Mouse (Mus musculus) testis, adult 2 months (tissue): Measurements from ENCODE around the gene Olfr212. TPM values are rescaled to one million over a fixed set of nuclear protein-coding genes. Genes with fewer than 3 reads are reported as not detected.

Experiments
- H3K27ac ChIP-seq: fragments of 200-500 bp; 2 replicates; pipeline ENCODE4 v1.5.1; 2012; ENCODE audit warnings: low read depth, low read length; ENCODE audit not compliant: control insufficient read depth, insufficient read depth
- H3K27me3 ChIP-seq: fragments of 200-500 bp; 2 replicates; pipeline ENCODE4 v1.6.1; 2012; ENCODE audit warnings: mild to moderate bottlenecking, low read length, moderate library complexity; ENCODE audit not compliant: control insufficient read depth, insufficient read depth
- H3K36me3 ChIP-seq: fragments of 200-500 bp; 2 replicates; pipeline ENCODE4 v1.6.1; 2012; ENCODE audit warnings: mild to moderate bottlenecking, low read length; ENCODE audit not compliant: control insufficient read depth, insufficient read depth
- H3K4me1 ChIP-seq: fragments of 200-500 bp; 2 replicates; pipeline ENCODE4 v1.6.1; 2012; ENCODE audit warnings: low read length; ENCODE audit not compliant: control insufficient read depth, insufficient read depth
- H3K4me3 ChIP-seq: fragments of 200-500 bp; 2 replicates; pipeline ENCODE4 v1.5.1; 2012; ENCODE audit warnings: low read depth, mild to moderate bottlenecking, low read length, moderate library complexity, mixed read lengths; ENCODE audit not compliant: control insufficient read depth
- CTCF ChIP-seq: fragments of 200-500 bp; IDR thresholded peaks from 2 replicates; pipeline ENCODE4 v1.5.1; 2012; ENCODE audit warnings: low read depth, mild to moderate bottlenecking, inconsistent platforms, low read length, moderate library complexity; ENCODE audit not compliant: control insufficient read depth, insufficient read depth, insufficient replicate concordance
- POLR2A ChIP-seq: fragments of 200-500 bp; IDR thresholded peaks from 2 replicates; pipeline ENCODE4 v1.6.1; 2012; ENCODE audit warnings: low read depth, mild to moderate bottlenecking, inconsistent platforms, low read length, moderate library complexity; ENCODE audit not compliant: control insufficient read depth
- polyA plus RNA-seq: library from polyadenylated mRNA; depleted of rRNA; stranded (reverse); fragments of >200 nt; gene quantifications from 2 replicates; pipeline ENCODE4 v1.2.3, GENCODE M21; 2012; rRNA removed

Gene Olfr212
- polyA plus RNA-seq, 1 experiment = 2.9 TPM

DNA sequence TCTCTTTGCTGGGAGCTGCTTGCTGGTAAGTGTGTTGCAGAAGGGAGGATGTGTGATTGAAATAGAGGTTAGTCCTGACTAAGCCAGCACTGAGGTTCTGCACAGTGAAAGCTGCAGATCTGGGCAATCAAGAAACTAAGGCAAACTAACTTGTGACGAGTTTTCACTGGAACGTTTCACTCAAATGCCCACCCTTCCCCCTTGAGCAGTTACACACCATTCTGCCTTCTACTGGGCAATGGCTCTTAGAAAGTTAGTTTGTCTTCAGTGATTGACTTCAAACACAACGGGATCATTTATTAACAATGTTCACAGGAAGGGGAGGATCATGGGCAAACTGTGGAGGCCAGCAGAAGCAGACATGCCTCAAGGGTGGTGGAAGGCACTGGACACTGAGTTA lies 48.6 kb downstream of the Olfr212 start:
- Histone ChIP-seq H3K36me3 (no peaks in the 10 kb centered on the region), H3K4me3 (no peak overlapping the region), H3K27me3 (no peaks in the 10 kb centered on the region), H3K4me1 (no peaks in the 10 kb centered on the region), H3K27ac (no peak overlapping the region)
- TF ChIP-seq CTCF (no peak), POLR2A (no peak)

Other genes with a start within 250 kb of the Olfr212 start
- gene Zfand4, start 242.3 kb upstream of the Olfr212 start, polyA plus RNA-seq = 108 and 157 TPM in 2 replicates
- gene March8, start 168.5 kb upstream of the Olfr212 start, polyA plus RNA-seq = 19.2 and 20.0 TPM in 2 replicates
- gene Alox5, start 45.3 kb upstream of the Olfr212 start, polyA plus RNA-seq = 2.2 and 3.5 TPM in 2 replicates
- not detected in 2 replicates for gene Olfr211, start 17.4 kb upstream of the Olfr212 start, polyA plus RNA-seq
- gene Olfr213, start 31.9 kb downstream of the Olfr212 start, polyA plus RNA-seq = not detected in 2 replicates
- gene Gm5580, start 44.6 kb downstream of the Olfr212 start, polyA plus RNA-seq = 0.14 TPM in 1 of 2 replicates, not detected in the other
- gene Olfr214, start 47.7 kb downstream of the Olfr212 start, polyA plus RNA-seq = not detected in 2 replicates
- 0.59 and 0.89 TPM in 2 replicates for gene Olfr215, start 77.7 kb downstream of the Olfr212 start, polyA plus RNA-seq
- gene Zfp422, start 122.5 kb downstream of the Olfr212 start, polyA plus RNA-seq = 5.1 and 6.0 TPM in 2 replicates
- 0.20 and 0.28 TPM in 2 replicates for gene Depp1, start 144.1 kb downstream of the Olfr212 start, polyA plus RNA-seq
- gene Rassf4, start 167.4 kb downstream of the Olfr212 start, polyA plus RNA-seq = 1.2 TPM in 2 replicates
- gene Tmem72, start 210.4 kb downstream of the Olfr212 start, polyA plus RNA-seq = 0.02 and 0.04 TPM in 2 replicates